Mouse (Mus musculus): ENCODE measurements at regions not wholly inside any gene's neighbourhood (a gene's known extent, or its start where the extent isn't known, plus 50 kb on each side); places are given as distances from the start of the nearest gene placed in this dataset.

- DNase-seq: no peak
Observed at GRCm38 (mm10) chr4:106123038-106123654, 192.9 kb upstream of the Usp24 start.

- DNase-seq: no peak
Observed at GRCm38 (mm10) chr4:106127199-106127598, 188.8 kb upstream of the Usp24 start.

DNA sequence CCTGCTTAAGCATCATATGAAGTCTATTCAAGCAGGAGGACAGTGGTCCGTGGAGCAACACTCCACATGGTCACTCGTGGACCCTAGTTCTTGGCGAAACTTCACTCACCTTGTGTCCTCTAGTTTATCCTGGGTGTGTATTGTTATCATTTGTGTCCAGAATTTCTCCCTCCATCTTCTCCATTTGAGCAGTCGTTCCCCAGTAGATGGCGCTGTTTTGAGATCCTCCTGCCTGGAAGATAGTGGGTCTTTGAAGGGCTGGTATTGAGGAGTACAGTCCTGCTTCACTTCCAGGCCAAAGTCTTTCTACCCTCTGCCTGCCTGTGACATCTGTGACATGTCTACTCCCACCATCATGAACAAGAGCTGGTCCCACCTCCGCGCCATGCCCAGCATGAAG is 188.4 kb upstream of the Usp24 start:
- DNase-seq: no peak

- DNase-seq: no peak
Observed at GRCm38 (mm10) chr4:106129327-106129726, 186.7 kb upstream of the Usp24 start.

DNA sequence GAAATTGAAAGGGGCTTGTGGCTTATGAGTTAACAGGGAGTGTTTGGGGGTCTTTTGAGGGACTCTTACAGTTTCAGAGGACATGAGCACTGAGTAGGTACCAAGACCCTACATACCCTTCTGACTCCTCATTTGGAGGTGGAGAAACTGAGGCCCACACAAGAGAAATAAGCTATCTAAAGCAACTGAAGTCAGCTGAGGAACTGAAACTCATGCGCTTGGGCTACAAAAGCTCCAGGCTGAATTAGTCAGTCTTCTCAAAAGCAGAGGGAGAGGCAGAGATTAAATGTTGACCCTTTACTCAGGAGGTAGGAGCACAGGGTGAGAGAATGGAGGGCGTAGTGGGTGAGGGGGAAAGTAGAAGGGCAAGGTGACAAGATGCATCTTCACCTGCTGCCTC is 186.2 kb upstream of the Usp24 start:
- no peak for DNase-seq

GRCm38 (mm10) chr4:106133746-106134730 is 182.0 kb upstream of the Usp24 start:
- DNase-seq: no peak

DNA sequence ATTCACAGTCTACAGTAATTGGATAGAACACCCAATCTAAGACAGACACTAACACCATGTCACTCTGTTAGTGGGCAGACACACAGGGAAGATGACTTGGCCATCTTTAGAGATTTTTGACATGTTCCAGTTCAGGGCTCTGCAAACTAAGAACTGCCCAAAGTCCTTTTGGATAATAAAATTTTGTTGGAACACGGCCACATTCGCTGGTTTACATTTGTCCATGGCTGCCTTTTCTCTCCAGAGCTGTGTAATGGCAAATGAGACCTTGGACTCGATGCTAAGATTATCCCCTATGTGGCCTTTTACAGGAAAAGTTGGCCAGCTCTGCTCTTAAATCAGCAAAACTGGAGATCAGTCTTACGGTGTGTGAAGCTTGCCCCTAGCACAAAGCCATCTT is 173.3 kb upstream of the Usp24 start:
- no peak for DNase-seq

GRCm38 (mm10) chr4:106144351-106145116 is 171.5 kb upstream of the Usp24 start:
- DNase-seq: no peak

- no peak for DNase-seq
Observed at GRCm38 (mm10) chr4:106146919-106147460, 169.0 kb upstream of the Usp24 start.

GRCm38 (mm10) chr4:106148866-106149265 is 167.1 kb upstream of the Usp24 start:
- no peak for DNase-seq

DNA sequence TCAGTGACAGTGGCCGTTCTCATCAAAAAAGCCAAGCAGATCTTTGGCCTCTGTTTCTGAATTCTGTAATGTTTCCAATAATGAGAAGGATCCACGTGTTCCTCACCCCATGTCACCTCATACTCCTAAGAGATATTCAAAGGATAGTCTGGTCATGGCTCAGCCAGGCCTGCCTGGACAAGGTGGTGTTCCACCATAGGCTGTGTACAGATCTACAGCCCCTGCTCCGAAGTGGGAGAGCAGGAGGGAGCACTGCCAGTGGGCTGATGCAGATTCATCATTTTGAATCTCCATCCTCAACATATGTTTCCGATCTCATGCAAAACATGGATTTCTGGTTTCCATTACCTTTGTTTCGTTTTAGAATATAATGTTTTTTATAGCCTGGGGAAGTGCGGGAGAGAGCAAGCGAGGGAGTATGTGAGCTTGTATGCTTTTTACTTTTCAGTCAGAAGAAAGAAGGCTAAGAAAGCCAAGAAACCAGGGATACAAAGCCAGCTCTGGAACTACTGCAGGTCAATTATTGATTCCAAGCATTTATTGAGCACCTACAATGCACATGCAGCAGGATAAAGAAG is 166.5 kb upstream of the Usp24 start:
- no peak for DNase-seq

DNA sequence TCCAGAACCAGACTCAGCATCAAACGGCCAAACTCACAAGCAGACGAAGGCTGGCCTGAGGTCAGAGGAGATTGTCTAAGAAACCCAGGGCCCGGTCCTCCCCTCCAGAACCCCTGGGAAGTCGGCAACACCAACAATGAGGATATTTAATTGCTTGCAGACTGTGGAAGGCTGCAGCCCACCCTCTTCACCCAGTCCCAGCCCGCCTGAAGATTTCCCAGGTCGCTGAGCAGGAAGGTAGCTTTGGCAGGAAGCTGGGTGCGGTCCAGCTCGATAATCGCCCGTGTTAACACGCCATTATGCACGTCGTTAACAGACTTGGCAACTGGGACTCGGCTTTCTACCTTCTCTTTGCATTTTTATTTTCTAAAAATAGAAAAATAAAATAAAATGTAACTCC is 165.2 kb upstream of the Usp24 start:
- DNase-seq: no peak

GRCm38 (mm10) chr4:106157451-106158179 is 158.4 kb upstream of the Usp24 start:
- DNase-seq: no peak

GRCm38 (mm10) chr4:106161592-106161991 is 154.4 kb upstream of the Usp24 start:
- DNase-seq: no peak

DNA sequence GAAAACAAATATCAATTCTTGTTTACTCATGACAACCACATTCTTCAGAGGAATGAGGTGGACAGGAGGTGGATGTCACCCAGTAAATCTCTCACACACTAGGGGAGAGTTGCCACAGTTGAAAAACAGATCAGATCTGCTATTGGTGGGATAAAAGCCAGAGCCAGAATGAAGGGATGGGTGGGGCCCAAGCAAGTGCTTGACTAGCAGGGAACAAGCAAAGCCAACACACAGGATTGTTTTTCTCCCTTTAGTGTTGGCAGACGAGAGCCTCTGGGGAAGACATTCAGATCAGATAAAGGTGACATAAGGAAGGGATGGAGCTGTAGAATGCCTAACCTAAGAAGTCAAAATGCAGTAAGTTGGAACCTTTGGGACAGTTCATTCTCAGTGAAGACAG is 153.5 kb upstream of the Usp24 start:
- no peak for DNase-seq

GRCm38 (mm10) chr4:106163220-106163619 is 152.8 kb upstream of the Usp24 start:
- no peak for DNase-seq

- DNase-seq: no peak
Observed at GRCm38 (mm10) chr4:106167716-106168115, 148.3 kb upstream of the Usp24 start.

DNA sequence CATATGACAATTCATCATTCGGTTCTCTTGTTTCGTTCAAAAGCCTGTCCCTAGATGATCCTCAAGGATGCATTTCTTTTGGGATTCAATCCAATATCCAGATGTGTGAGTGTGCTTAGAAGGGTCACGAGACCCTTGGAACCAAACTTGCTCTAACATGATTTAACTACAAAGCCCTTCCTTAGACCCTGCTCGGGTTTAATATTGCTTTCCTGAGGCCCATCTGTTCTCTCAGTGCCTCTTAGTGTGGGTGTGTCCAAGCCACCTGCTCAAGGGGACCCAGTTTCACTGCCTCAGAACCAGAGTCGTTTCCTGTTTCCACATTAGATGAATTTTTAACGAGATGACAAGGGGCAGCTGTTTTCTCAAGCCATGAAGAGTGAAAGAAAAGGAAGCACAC is 147.3 kb upstream of the Usp24 start:
- no peak for DNase-seq

- DNase-seq: no peak
Observed at GRCm38 (mm10) chr4:106169466-106169865, 146.5 kb upstream of the Usp24 start.

GRCm38 (mm10) chr4:106170731-106171130 is 145.3 kb upstream of the Usp24 start:
- DNase-seq: no peak

GRCm38 (mm10) chr4:106175352-106175751 is 140.7 kb upstream of the Usp24 start:
- DNase-seq: peak; percentile 17

Measured in right cerebral cortex, postnatal 25 days (tissue).